Mouse (Mus musculus) MEL (cell line): ENCODE measurements around the gene Fgfr2. TPM values are rescaled to one million over a fixed set of nuclear protein-coding genes. Genes with fewer than 3 reads are reported as not detected.

Experiments used
- DNase-seq: peaks from one replicate; pipeline ENCODE4 v3.0.0; 2011; ENCODE audit warnings: low read depth, low spot score
- H3K27ac ChIP-seq: 2 replicates; pipeline ENCODE4 v1.5.1; 2012; ENCODE audit warnings: low read depth, mild to moderate bottlenecking, control low read depth, low read length, moderate library complexity; ENCODE audit not compliant: control insufficient read depth
- H3K27me3 ChIP-seq, 2 experiments: fragments of 150-350 bp in 1 of 2; sonication (generic) in 1 of 2; 2 replicates each; pipeline ENCODE4 v1.6.1; 2012; ENCODE audit warnings: low read length in 2 of 2, mild to moderate bottlenecking in 2 of 2, improper control_type of control experiment in 1 of 2, moderate library complexity in 1 of 2; ENCODE audit not compliant: insufficient read depth in 2 of 2, control insufficient read depth in 1 of 2
- H3K36me3 ChIP-seq, 2 experiments: 2 replicates each; pipeline ENCODE4 v1.6.1; 2012 to 2014; ENCODE audit warnings: low read length in 2 of 2, improper control_type of control experiment in 1 of 2, inconsistent platforms in 1 of 2, mild to moderate bottlenecking in 1 of 2; ENCODE audit not compliant: insufficient read depth in 2 of 2, control insufficient read depth in 1 of 2
- H3K4me1 ChIP-seq, 2 experiments: fragments of 150-350 bp in 1 of 2; sonication (generic) in 1 of 2; 2 replicates each; pipeline ENCODE4 v1.6.1; 2012; ENCODE audit warnings: low read length in 2 of 2, improper control_type of control experiment in 1 of 2, mild to moderate bottlenecking in 1 of 2; ENCODE audit not compliant: insufficient read depth in 2 of 2, control insufficient read depth in 1 of 2
- H3K4me3 ChIP-seq, 2 experiments: fragments of 150-350 bp in 1 of 2; sonication (generic) in 1 of 2; 2 replicates each; pipeline ENCODE4 v1.5.1; 2012; ENCODE audit warnings: low read depth in 2 of 2, low read length in 2 of 2, mild to moderate bottlenecking in 2 of 2, moderate library complexity in 2 of 2, control low read depth in 1 of 2, improper control_type of control experiment in 1 of 2; ENCODE audit not compliant: control insufficient read depth in 1 of 2, insufficient read depth in 1 of 2
- H3K79me2 ChIP-seq: 2 replicates; pipeline ENCODE4 v1.6.1; 2012; ENCODE audit warnings: mild to moderate bottlenecking, low read length, moderate library complexity; ENCODE audit not compliant: control insufficient read depth, poor library complexity, insufficient read depth
- H3K9ac ChIP-seq: 2 replicates; pipeline ENCODE4 v1.6.1; 2012; ENCODE audit warnings: low read depth, mild to moderate bottlenecking, control low read depth, low read length, moderate library complexity; ENCODE audit not compliant: control insufficient read depth, poor library complexity, severe bottlenecking
- H3K9me3 ChIP-seq: fragments of 150-350 bp; sonication (generic); replicated peaks from 2 replicates; pipeline ENCODE4 v1.6.1; 2012; ENCODE audit warnings: mild to moderate bottlenecking, low read length, improper control_type of control experiment, moderate library complexity; ENCODE audit not compliant: insufficient read depth
- CHD1 ChIP-seq: IDR thresholded peaks from 2 replicates; pipeline ENCODE4 v1.6.1; 2012; ENCODE audit warnings: low read depth, mild to moderate bottlenecking, inconsistent platforms, low read length, improper control_type of control experiment
- CTCF ChIP-seq, 3 experiments: IDR thresholded peaks in 2 of 3; conservative IDR thresholded peaks in 1 of 3; 2 replicates each; pipeline ENCODE4 v1.5.1; 2011 to 2012; ENCODE audit warnings: low read length in 3 of 3, low read depth in 2 of 3, mild to moderate bottlenecking in 2 of 3, improper control_type of control experiment in 1 of 3, inconsistent platforms in 1 of 3, mixed read lengths in 1 of 3, moderate library complexity in 1 of 3; ENCODE audit not compliant: control insufficient read depth in 1 of 3, insufficient read depth in 1 of 3, poor library complexity in 1 of 3, severe bottlenecking in 1 of 3
- GABPA ChIP-seq: IDR thresholded peaks from 2 replicates; pipeline ENCODE4 v1.6.1; 2012; ENCODE audit warnings: low read depth, mild to moderate bottlenecking, inconsistent platforms, low read length, improper control_type of control experiment, moderate library complexity
- HCFC1 ChIP-seq: IDR thresholded peaks from 2 replicates; pipeline ENCODE4 v1.6.1; 2012; ENCODE audit warnings: low read depth, mild to moderate bottlenecking, inconsistent platforms, low read length, improper control_type of control experiment, moderate library complexity
- MAX ChIP-seq: IDR thresholded peaks from 2 replicates; pipeline ENCODE4 v1.6.1; 2011; ENCODE audit warnings: low read length, improper control_type of control experiment
- MAZ ChIP-seq: IDR thresholded peaks from 2 replicates; pipeline ENCODE4 v1.6.1; 2012; ENCODE audit warnings: low read depth, mild to moderate bottlenecking, inconsistent platforms, low read length, improper control_type of control experiment
- MXI1 ChIP-seq: IDR thresholded peaks from 2 replicates; pipeline ENCODE4 v1.6.1; 2011; ENCODE audit warnings: mild to moderate bottlenecking, low read depth, low read length, improper control_type of control experiment
- MYC ChIP-seq: IDR thresholded peaks from 2 replicates; pipeline ENCODE4 v1.6.1; 2011; ENCODE audit warnings: low read depth, mild to moderate bottlenecking, low read length, improper control_type of control experiment, moderate library complexity
- NELFE ChIP-seq: IDR thresholded peaks from 2 replicates; pipeline ENCODE4 v1.6.1; 2011; ENCODE audit warnings: low read depth, low read length, improper control_type of control experiment
- NRF1 ChIP-seq: IDR thresholded peaks from 2 replicates; pipeline ENCODE4 v1.6.1; 2014; ENCODE audit warnings: low read depth, mild to moderate bottlenecking, inconsistent platforms, low read length, improper control_type of control experiment, moderate library complexity; ENCODE audit not compliant: poor library complexity, insufficient read depth, severe bottlenecking
- POLR2A ChIP-seq, 2 experiments: IDR thresholded peaks; 2 replicates each; pipeline ENCODE4 v1.6.1; 2011 to 2012; ENCODE audit warnings: low read length in 2 of 2, mild to moderate bottlenecking in 2 of 2, control low read depth in 1 of 2, improper control_type of control experiment in 1 of 2, low read depth in 1 of 2, moderate library complexity in 1 of 2; ENCODE audit not compliant: control insufficient read depth in 1 of 2, insufficient read depth in 1 of 2, poor library complexity in 1 of 2
- RAD21 ChIP-seq: IDR thresholded peaks from 2 replicates; pipeline ENCODE4 v1.6.1; 2011; ENCODE audit warnings: mild to moderate bottlenecking, low read depth, low read length, improper control_type of control experiment
- RCOR1 ChIP-seq: IDR thresholded peaks from 2 replicates; pipeline ENCODE4 v1.6.1; 2012; ENCODE audit warnings: low read depth, mild to moderate bottlenecking, inconsistent platforms, low read length, improper control_type of control experiment
- TAL1 ChIP-seq: IDR thresholded peaks from 2 replicates; pipeline ENCODE4 v1.6.1; 2012; ENCODE audit warnings: mild to moderate bottlenecking, inconsistent platforms, low read length, moderate library complexity, mixed read lengths
- TCF12 ChIP-seq: IDR thresholded peaks from 2 replicates; pipeline ENCODE4 v1.6.1; 2014; ENCODE audit warnings: low read depth, mild to moderate bottlenecking, inconsistent platforms, low read length, improper control_type of control experiment, moderate library complexity
- UBTF ChIP-seq: IDR thresholded peaks from 2 replicates; pipeline ENCODE4 v1.6.1; 2012; ENCODE audit warnings: low read depth, mild to moderate bottlenecking, inconsistent platforms, low read length, improper control_type of control experiment, moderate library complexity, borderline replicate concordance; ENCODE audit not compliant: insufficient read depth
- USF1 ChIP-seq: IDR thresholded peaks from 2 replicates; pipeline ENCODE4 v1.6.1; 2014; ENCODE audit warnings: low read depth, mild to moderate bottlenecking, inconsistent platforms, low read length, improper control_type of control experiment, moderate library complexity
- USF2 ChIP-seq, 2 experiments: IDR thresholded peaks; 2 replicates each; pipeline ENCODE4 v1.6.1; 2011 to 2012; ENCODE audit warnings: improper control_type of control experiment in 2 of 2, low read length in 2 of 2, borderline replicate concordance in 1 of 2, inconsistent platforms in 1 of 2, low read depth in 1 of 2, mild to moderate bottlenecking in 1 of 2; ENCODE audit not compliant: insufficient read depth in 1 of 2
- ZKSCAN1 ChIP-seq: IDR thresholded peaks from 2 replicates; pipeline ENCODE4 v1.6.1; 2012; ENCODE audit warnings: low read depth, mild to moderate bottlenecking, inconsistent platforms, low read length, improper control_type of control experiment, moderate library complexity
- ZNF384 ChIP-seq: IDR thresholded peaks from 2 replicates; pipeline ENCODE4 v1.6.1; 2012; ENCODE audit warnings: low read depth, mild to moderate bottlenecking, inconsistent platforms, low read length, improper control_type of control experiment
- polyA plus RNA-seq, 2 experiments: library from polyadenylated mRNA; stranded (reverse) in 1 of 2; unstranded in 1 of 2; fragments of >175 nt in 1 of 2; fragments of >200 nt in 1 of 2; gene quantifications; 2 replicates each; pipeline versions ENCODE4 v1.2.1 to v1.2.4; 2012; ENCODE audit warnings: low replicate concordance in 2 of 2, low read depth in 1 of 2; ENCODE audit not compliant: insufficient read length in 2 of 2, insufficient read depth in 1 of 2, missing spikeins in 1 of 2
- total RNA-seq: library from RNA; depleted of rRNA; stranded (reverse); fragments of 300-350 nt; gene quantifications from 2 replicates; pipeline ENCODE4 v1.2.3, GENCODE M21; 2012

Gene Fgfr2
- total and polyA plus RNA-seq, 3 experiments = not detected

DNA sequence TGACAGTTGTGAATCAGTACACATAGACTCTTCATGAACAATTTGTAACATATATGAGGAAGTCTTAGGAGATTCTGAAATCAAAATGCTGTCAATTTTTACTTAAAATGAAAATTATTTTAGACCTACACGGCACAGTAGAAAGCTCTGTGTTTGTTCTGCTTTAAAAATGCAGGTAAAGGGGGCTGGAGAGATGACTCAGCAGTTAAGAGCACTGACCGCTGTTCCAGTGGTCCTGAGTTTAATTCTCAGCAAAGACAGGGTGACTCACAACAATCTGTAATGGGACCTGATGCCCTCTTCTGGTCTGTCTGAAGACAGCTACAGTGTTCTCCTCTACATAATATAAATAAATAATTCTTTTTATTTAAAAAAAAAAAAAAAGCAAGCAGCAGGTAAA lies 157.4 kb downstream of the Fgfr2 start:
- H3K27ac ChIP-seq = no peak overlapping the region
- TF ChIP-seq MAZ (no peak), HCFC1 (no peak), ZNF384 (peak; percentile 46; the same call in 1 of the 2 replicates)

GRCm38 (mm10) chr7:132964395-132964794 lies 158.8 kb downstream of the Fgfr2 start:
- peaks cover 7 to 9% of the 10 kb centered on the region in 2 experiments for H3K4me1 ChIP-seq
- no peak for TF ChIP-seq TAL1
- TF ChIP-seq POLR2A (IDR thresholded peaks at IDR 0.05; ENCODE audit: control insufficient read depth in 1 of 2, insufficient read depth in 1 of 2, low read depth in 1 of 2, low read length in 2 of 2, poor library complexity in 1 of 2) = no peak
- TF ChIP-seq MAX = no peak
- TF ChIP-seq TCF12 = no peak
- no peak for TF ChIP-seq CHD1
- no peak for TF ChIP-seq UBTF
- TF ChIP-seq MXI1 = no peak
- no peak for TF ChIP-seq MYC
- TF ChIP-seq ZKSCAN1 = no peak
- TF ChIP-seq RCOR1 = no peak
- no peak for TF ChIP-seq CTCF (IDR thresholded peaks at IDR 0.05 in 2 of 3, conservative IDR thresholded peaks at IDR 0.05 in 1 of 3; ENCODE audit: control insufficient read depth in 1 of 3, insufficient read depth in 1 of 3, low read depth in 2 of 3, low read length in 3 of 3, poor library complexity in 1 of 3, severe bottlenecking in 1 of 3)
- TF ChIP-seq USF1 = no peak
- no peak for TF ChIP-seq NRF1
- TF ChIP-seq ZNF384 = no peak
- no peak for TF ChIP-seq NELFE
- no peak for TF ChIP-seq GABPA
- no peak for TF ChIP-seq RAD21
- no peak for TF ChIP-seq USF2 (IDR thresholded peaks at IDR 0.05; ENCODE audit: borderline replicate concordance in 1 of 2, insufficient read depth in 1 of 2, low read depth in 1 of 2, low read length in 2 of 2)
- TF ChIP-seq, all 39 proteins: peak for 0
- peaks cover 16% of the 10 kb centered on the region for H3K79me2 ChIP-seq
- no peak overlapping the region for H3K4me3 ChIP-seq
- H3K36me3 ChIP-seq = peaks cover 8 to 18% of the 10 kb centered on the region in 2 experiments
- H3K27me3 ChIP-seq = no peaks in the 10 kb centered on the region
- DNase-seq = no peak
- H3K27ac ChIP-seq = no peak overlapping the region
- H3K9ac ChIP-seq = no peak overlapping the region
- H3K9me3 ChIP-seq = no peaks in the 10 kb centered on the region

More for the DNA sequence above, 157.4 kb downstream of the Fgfr2 start:
- Histone ChIP-seq H3K4me1 (peaks cover 7 to 9% of the 10 kb centered on the region in 2 experiments), H3K9me3 (no peaks in the 10 kb centered on the region), H3K9ac (no peak overlapping the region), H3K27me3 (no peaks in the 10 kb centered on the region), H3K79me2 (peaks cover 8% of the 10 kb centered on the region), H3K36me3 (peaks cover 12 to 18% of the 10 kb centered on the region in 2 experiments), H3K4me3 (no peak overlapping the region)
- DNase-seq = no peak
